Mouse (Mus musculus) heart, postnatal 0 days (tissue): ENCODE data around the gene Ly75. TPM values are rescaled to one million over a fixed set of nuclear protein-coding genes. Genes with fewer than 3 reads are reported as not detected.

Experiments
- ATAC-seq: fragments of 200-750 bp; cut with Nextera tagmentation; 2 replicates; pipeline ENCODE4 v1.8.0; 2017; ENCODE audit warnings: low read depth, moderate number of reproducible peaks, moderate library complexity; ENCODE audit not compliant: insufficient read depth
- DNase-seq: peaks from one replicate; pipeline ENCODE4 v3.0.0-alpha.2; 2016; ENCODE audit warnings: low spot score
- H3K27ac ChIP-seq: fragments of 300-500 bp; sonication (generic); 2 replicates; pipeline ENCODE4 v1.5.1; 2014; ENCODE audit warnings: low read depth, mild to moderate bottlenecking
- H3K27me3 ChIP-seq: fragments of 300-500 bp; sonication (generic); 2 replicates; pipeline ENCODE4 v1.6.1; 2014; ENCODE audit warnings: low read length, mixed read lengths; ENCODE audit not compliant: control insufficient read depth, insufficient read depth
- H3K36me3 ChIP-seq: fragments of 300-500 bp; sonication (generic); replicated peaks from 2 replicates; pipeline ENCODE4 v1.6.1; 2014; ENCODE audit warnings: low read length, mixed read lengths; ENCODE audit not compliant: control insufficient read depth, insufficient read depth
- H3K4me1 ChIP-seq: fragments of 300-500 bp; sonication (generic); 2 replicates; pipeline ENCODE4 v1.6.1; 2014; ENCODE audit warnings: antibody characterized with exemption; ENCODE audit not compliant: control insufficient read depth, insufficient read depth
- H3K4me2 ChIP-seq: fragments of 300-500 bp; sonication (generic); 2 replicates; pipeline ENCODE4 v1.6.1; 2014; ENCODE audit warnings: low read depth, mild to moderate bottlenecking, low read length, moderate library complexity
- H3K4me3 ChIP-seq: fragments of 300-500 bp; sonication (generic); 2 replicates; pipeline ENCODE4 v1.5.1; 2014; ENCODE audit warnings: low read depth, low read length
- H3K9ac ChIP-seq: fragments of 300-500 bp; sonication (generic); replicated peaks from 2 replicates; pipeline ENCODE4 v1.6.1; 2014; ENCODE audit warnings: low read depth, low read length, mixed read lengths
- H3K9me3 ChIP-seq: fragments of 300-500 bp; sonication (generic); replicated peaks from 2 replicates; pipeline ENCODE4 v1.6.1; 2016; ENCODE audit warnings: low read length; ENCODE audit not compliant: control insufficient read depth
- CTCF ChIP-seq: IDR thresholded peaks from 2 replicates; pipeline ENCODE4 v1.5.1; 2016; ENCODE audit warnings: antibody characterized with exemption, control low read depth, low read depth
- EP300 ChIP-seq: IDR thresholded peaks from 2 replicates; pipeline ENCODE4 v1.6.1; 2016; ENCODE audit warnings: antibody characterized with exemption, low read depth
- WGBS: fragments of 180-500 bp; shearing (Covaris S2); extraction: QIAGEN DNeasy Blood & Tissue Kit; methylation state at CpG from one replicate; pipeline ENCODE4 v1.1.7; 2014; 5-methylcytosine and 5-hydroxymethylcytosine counted together
- polyA plus RNA-seq: library from polyadenylated mRNA; unstranded; fragments of >200 nt; fragmentation: Nextera tagmentation; extraction: Ambion mirVana; gene quantifications from 2 replicates; pipeline ENCODE4 v1.2.1, GENCODE M21; 2015
- total RNA-seq: library from RNA; depleted of rRNA; stranded (reverse); fragments of >200 nt; gene quantifications from 2 replicates; pipeline ENCODE4 v1.2.3, GENCODE M21; 2014; ENCODE audit warnings: low replicate concordance

The Ly75 gene
- total and polyA plus RNA-seq, 2 experiments from 2014 or later = 0.34 to 0.64 TPM

DNA sequence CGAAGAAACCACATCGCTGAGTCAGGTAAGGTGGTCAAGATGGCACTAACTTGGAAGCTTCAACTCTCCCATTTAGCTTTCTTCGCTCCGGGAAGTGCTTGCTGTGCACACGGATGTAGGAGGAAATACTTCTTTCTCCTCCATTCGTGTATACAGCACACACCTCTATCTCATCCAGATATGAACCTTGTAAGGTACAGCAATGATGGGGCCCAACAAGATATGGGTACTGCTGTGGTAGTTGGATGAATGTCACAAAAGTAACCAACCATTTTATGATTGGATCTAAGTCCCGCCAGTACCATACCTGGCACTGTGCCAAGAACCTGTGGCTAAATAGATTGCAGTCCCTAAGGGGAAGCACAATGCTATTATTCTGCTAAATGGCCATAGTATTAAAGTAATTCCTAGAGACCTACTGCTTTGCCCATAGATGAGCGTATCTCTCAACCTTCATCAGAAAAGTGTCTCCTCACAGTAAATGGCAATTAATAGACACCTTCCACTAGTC lies 97.9 kb downstream of the Ly75 start:
- Histone ChIP-seq H3K4me3 (no peak overlapping the region), H3K27me3 (no peaks in the 10 kb centered on the region), H3K9me3 (no peaks in the 10 kb centered on the region), H3K9ac (no peak overlapping the region), H3K4me1 (0 out of 2 replicates have a peak, but pooled peaks cover 5% of the 10 kb centered on the region), H3K4me2 (no peak overlapping the region), H3K36me3 (no peaks in the 10 kb centered on the region), H3K27ac (no peak overlapping the region)
- TF ChIP-seq CTCF = no peak
- TF ChIP-seq EP300 = no peak
- WGBS = 83% methylated on average over 8 of the region's 8 CpGs
- ATAC-seq (no peak), DNase-seq (no peak)

DNA sequence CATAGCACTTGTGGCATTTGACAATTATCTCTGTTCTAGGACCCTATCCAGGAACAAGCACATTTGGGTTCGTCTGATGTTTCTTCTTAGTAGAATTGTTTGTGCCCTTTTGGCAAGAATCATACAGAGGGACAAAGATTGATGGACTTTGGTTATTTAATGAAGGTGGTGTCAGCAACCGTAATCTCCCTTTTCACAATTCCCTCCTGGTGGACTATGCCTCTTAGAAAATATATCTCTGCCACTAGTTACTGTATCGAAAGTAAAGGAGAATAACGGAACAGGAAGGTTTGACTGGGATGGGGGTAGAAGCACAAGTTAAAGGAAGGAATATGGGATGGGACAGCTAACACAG lies 98.7 kb downstream of the Ly75 start, which contains the start of gene Cd302:
Gene Cd302 (minus strand): TSS at position 22 of the 355 bp plus-strand sequence.
- Histone ChIP-seq H3K4me1 (0 out of 2 replicates have a peak, but pooled peaks cover 5% of the 10 kb centered on the region), H3K4me3 (peak within 1 kb of the TSS; percentile 41), H3K27ac (0 out of 2 replicates have a peak within 1 kb of the TSS, but pooled peaks have one; percentile 21), H3K9me3 (no peaks in the 10 kb centered on the region), H3K36me3 (no peaks in the 10 kb centered on the region), H3K4me2 (peak within 1 kb of the TSS; percentile 71), H3K9ac (peak within 1 kb of the TSS; percentile 27), H3K27me3 (no peaks in the 10 kb centered on the region)
- WGBS = 40% methylated on average over 4 of the region's 4 CpGs
- DNase-seq = no peak
- TF ChIP-seq CTCF (no peak), EP300 (no peak)
- no peak for ATAC-seq

DNA sequence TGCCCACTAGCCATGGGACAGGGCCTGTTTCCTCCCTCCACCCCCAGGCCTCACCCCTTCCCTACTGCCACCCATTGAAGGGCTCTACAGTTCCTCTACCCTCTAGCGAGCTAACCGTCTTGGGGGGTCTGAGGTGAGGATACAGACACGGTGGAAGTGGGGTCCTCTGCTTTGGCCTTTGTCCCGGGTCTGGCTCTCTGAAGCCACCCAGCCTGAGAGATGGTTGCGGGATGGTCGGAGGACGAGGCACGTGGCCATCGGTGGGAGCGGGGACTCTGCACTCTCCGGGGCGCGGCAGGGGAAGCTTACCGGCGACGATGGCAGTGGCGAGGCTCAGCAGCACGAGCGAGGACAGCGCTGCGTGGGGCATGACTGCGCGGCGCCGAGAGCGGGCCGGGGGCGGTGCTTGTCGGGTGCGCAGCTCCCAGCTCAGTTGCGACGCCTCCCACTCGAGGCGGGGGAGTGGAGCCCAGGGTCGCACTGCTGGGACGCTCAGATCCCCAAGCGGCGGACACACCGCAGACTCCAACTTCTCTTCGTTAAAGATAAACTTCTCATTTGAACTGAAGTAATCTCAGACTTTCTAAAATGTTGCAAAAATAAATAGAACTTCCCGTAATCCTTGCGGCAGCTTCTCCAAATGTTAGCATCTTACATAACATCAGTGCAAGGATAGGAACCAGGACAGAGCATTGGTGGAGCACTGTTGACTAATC lies 99.2 kb downstream of the Ly75 start:
- Histone ChIP-seq H3K4me3 (peak overlapping the region; percentile 41), H3K27me3 (no peaks in the 10 kb centered on the region), H3K27ac (0 out of 2 replicates have a peak overlapping the region, but pooled peaks have one; percentile 21), H3K4me2 (peak overlapping the region; percentile 71), H3K9ac (peak overlapping the region; percentile 27), H3K9me3 (no peaks in the 10 kb centered on the region), H3K4me1 (0 out of 2 replicates have a peak, but pooled peaks cover 5% of the 10 kb centered on the region), H3K36me3 (no peaks in the 10 kb centered on the region)
- ATAC-seq (peak; percentile 87), DNase-seq (peak; percentile 49)
- WGBS = 1% methylated on average over 42 of the region's 42 CpGs
- TF ChIP-seq EP300 = no peak
- TF ChIP-seq CTCF = no peak

DNA sequence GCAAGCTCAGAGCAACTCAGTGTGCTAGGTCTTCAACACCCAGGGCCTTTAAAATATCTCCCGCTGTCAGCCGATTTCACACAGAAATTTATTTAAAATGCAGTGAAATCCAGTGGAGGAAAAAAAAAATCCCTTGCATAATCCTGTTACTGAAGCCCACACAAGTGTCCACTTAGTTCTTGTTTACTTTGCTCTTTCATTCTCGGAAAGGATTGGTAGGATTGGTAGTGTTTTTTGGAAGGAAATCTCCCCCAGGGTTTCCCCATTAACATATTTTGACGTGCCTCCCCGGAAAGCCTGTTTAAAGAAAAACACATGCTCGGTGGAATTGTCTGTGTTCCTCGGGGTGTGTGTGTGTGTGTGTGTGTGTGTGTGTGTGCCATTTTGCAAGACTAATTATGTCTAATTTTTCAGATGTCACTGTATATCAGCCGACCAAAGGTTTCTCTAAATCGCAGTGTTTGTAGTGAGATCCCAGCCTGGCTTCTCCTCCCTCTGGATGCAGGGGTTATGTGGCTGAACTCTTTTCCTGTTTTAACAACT lies 99.8 kb downstream of the Ly75 start:
- DNase-seq = no peak
- no peaks in the 10 kb centered on the region for H3K36me3 ChIP-seq

DNA sequence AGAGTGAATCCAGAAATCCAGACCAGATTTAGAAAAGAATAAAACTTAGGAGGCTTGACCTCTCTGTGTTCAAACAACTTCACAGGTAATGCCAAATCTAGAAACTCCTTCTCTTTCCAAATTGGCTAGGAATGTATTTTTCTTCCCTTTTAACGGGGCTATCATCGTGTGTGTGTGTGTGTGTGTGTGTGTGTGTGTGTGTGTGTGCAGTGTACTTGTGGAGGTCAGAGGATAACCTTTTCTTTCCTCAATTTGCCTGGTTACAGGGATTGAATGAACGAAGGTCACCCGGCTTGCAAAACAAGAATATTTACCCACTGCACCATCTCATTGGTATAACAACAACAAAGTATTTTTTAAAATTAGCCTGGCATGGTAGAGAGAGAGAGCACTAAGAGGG lies 100.5 kb downstream of the Ly75 start:
- Histone ChIP-seq H3K4me1 (0 out of 2 replicates have a peak, but pooled peaks cover 5% of the 10 kb centered on the region), H3K36me3 (no peaks in the 10 kb centered on the region), H3K9ac (no peak overlapping the region), H3K4me2 (no peak overlapping the region), H3K27me3 (no peaks in the 10 kb centered on the region), H3K27ac (no peak overlapping the region), H3K4me3 (no peak overlapping the region), H3K9me3 (no peaks in the 10 kb centered on the region)
- ATAC-seq (no peak), DNase-seq (no peak)
- WGBS = 70% methylated on average over 4 of the region's 4 CpGs
- TF ChIP-seq CTCF (no peak), EP300 (no peak)

More for the DNA sequence above, 99.8 kb downstream of the Ly75 start:
- no peaks in the 10 kb centered on the region for H3K27me3 ChIP-seq
- H3K27ac ChIP-seq = 0 out of 2 replicates have a peak overlapping the region, but pooled peaks have one; percentile 21
- 37% methylated on average over 9 of the region's 9 CpGs for WGBS
- H3K9ac ChIP-seq = peak overlapping the region; percentile 27
- 0 out of 2 replicates have a peak, but pooled peaks cover 5% of the 10 kb centered on the region for H3K4me1 ChIP-seq
- H3K4me2 ChIP-seq = peak overlapping the region; percentile 71
- no peaks in the 10 kb centered on the region for H3K9me3 ChIP-seq
- no peak for TF ChIP-seq CTCF
- TF ChIP-seq EP300 = no peak
- peak overlapping the region; percentile 41 for H3K4me3 ChIP-seq
- no peak for ATAC-seq
